ENCODE assay signal across 9 mouse cellular contexts in genomic region chr12:70131042-70131675, GRCm38 (mm10). TPM values are rescaled to one million over a fixed set of nuclear protein-coding genes. Genes with fewer than 3 reads are reported as not detected.
DNase-seq lines count a peak whose midpoint lies in the region; ATAC-seq lines count a peak whose summit lies in the region.
"Had no signal": no experiment of that assay in that cellular context is flagged by ENCODE, and none has a peak within 500 bp of the region (broad histone marks: within the 10 kb centered on the region; RNA-seq: fewer than 3 reads in every experiment).

No protein-coding gene starts in this region.

- H3K36me3 ChIP-seq in liver, embryonic 13.5 days, result no peaks in the 10 kb centered on the region
- no peaks in the 10 kb centered on the region for H3K36me3 ChIP-seq in forebrain, embryonic 16.5 days (ENCODE audit: control insufficient read depth, insufficient read depth)
- no peaks in the 10 kb centered on the region for H3K36me3 ChIP-seq in stomach, embryonic 16.5 days (ENCODE audit: control insufficient read depth, insufficient read depth, low read length)

- H3K4me3 ChIP-seq in liver, embryonic 13.5 days (replicated peaks), result no peak overlapping the region
- H3K4me3 ChIP-seq in forebrain, embryonic 16.5 days (replicated peaks; ENCODE audit: low read length), result peak overlapping the region; percentile 13
- H3K4me3 ChIP-seq in stomach, embryonic 16.5 days (replicated peaks; ENCODE audit: low read length), result peak overlapping the region; percentile 26

- no peak for ATAC-seq in liver, embryonic 13.5 days (ENCODE audit: low read depth)
- ATAC-seq in forebrain, embryonic 16.5 days, result peak; percentile 63
- no peak for ATAC-seq in stomach, embryonic 16.5 days (ENCODE audit: insufficient read depth, low FRiP score)

- no peak for DNase-seq in liver, embryonic 13.5 days
- DNase-seq in liver, result no peak
- peak; percentile 35 for DNase-seq in cerebellum, adult 9-11 months
- DNase-seq in left cerebral cortex, postnatal 36 days (ENCODE audit: low spot score in 2 of 2), result peak; percentile 41 to 44
- no peak for DNase-seq in Muller cell, postnatal 12 days (ENCODE audit: inconsistent ontology term)

- no peaks in the 10 kb centered on the region for H3K9me3 ChIP-seq in liver, embryonic 13.5 days (replicated peaks)
- no peaks in the 10 kb centered on the region for H3K9me3 ChIP-seq in forebrain, embryonic 16.5 days (ENCODE audit: control insufficient read depth, low read length)
- no peaks in the 10 kb centered on the region for H3K9me3 ChIP-seq in stomach, embryonic 16.5 days (replicated peaks; ENCODE audit: control insufficient read depth, low read length)

- H3K4me1 ChIP-seq in liver, embryonic 13.5 days (replicated peaks), result no peaks in the 10 kb centered on the region
- H3K4me1 ChIP-seq in forebrain, embryonic 16.5 days (replicated peaks; ENCODE audit: control insufficient read depth, insufficient read depth, low read length), result peaks cover 6% of the 10 kb centered on the region
- H3K4me1 ChIP-seq in stomach, embryonic 16.5 days (ENCODE audit: control insufficient read depth, insufficient read depth, low read length), result 0 out of 2 replicates have a peak, but pooled peaks cover 3% of the 10 kb centered on the region

- 55% methylated on average over 20 of the region's 20 CpGs for WGBS in liver, embryonic 13.5 days (ENCODE audit: insufficient replicate concordance)
- 28% methylated on average over 20 of the region's 20 CpGs for WGBS in forebrain, embryonic 16.5 days
- 36% methylated on average over 20 of the region's 20 CpGs for WGBS in stomach, embryonic 16.5 days

- H3K4me2 ChIP-seq in liver, embryonic 13.5 days, result peak overlapping the region; percentile 12; the same call in 1 of the 2 replicates
- peak overlapping the region; percentile 42 for H3K4me2 ChIP-seq in forebrain, embryonic 16.5 days (ENCODE audit: low read length)
- H3K4me2 ChIP-seq in stomach, embryonic 16.5 days (ENCODE audit: low read depth, low read length), result peak overlapping the region; percentile 50

- peaks cover 3% of the 10 kb centered on the region; the same call in 1 of the 2 replicates for H3K27me3 ChIP-seq in liver, embryonic 13.5 days
- H3K27me3 ChIP-seq in forebrain, embryonic 16.5 days (replicated peaks; ENCODE audit: control insufficient read depth, insufficient read depth, low read length), result no peaks in the 10 kb centered on the region
- no peaks in the 10 kb centered on the region for H3K27me3 ChIP-seq in stomach, embryonic 16.5 days (ENCODE audit: control insufficient read depth, insufficient read depth, low read length)

- intact Hi-C loops in left cerebral cortex, postnatal 36 days (cut with DNase I), result no loop called here

- no peak overlapping the region for H3K27ac ChIP-seq in liver, embryonic 13.5 days
- peak overlapping the region; percentile 73 for H3K27ac ChIP-seq in forebrain, embryonic 16.5 days (ENCODE audit: low read length)
- H3K27ac ChIP-seq in stomach, embryonic 16.5 days (ENCODE audit: low read length), result no peak overlapping the region

- no peak overlapping the region for H3K9ac ChIP-seq in liver, embryonic 13.5 days
- peak overlapping the region; percentile 22 for H3K9ac ChIP-seq in forebrain, embryonic 16.5 days (replicated peaks; ENCODE audit: low read depth, low read length)
- H3K9ac ChIP-seq in stomach, embryonic 16.5 days (ENCODE audit: low read length), result peak overlapping the region; percentile 9

RNA-seq across cellular contexts. Expression of gene Nin, which starts 17.6 kb away (rescaled TPM):
- polyA plus RNA-seq in liver, embryonic 13.5 days (2015; fragmentation: Nextera tagmentation; extraction: Ambion mirVana), result 2.2 and 2.6 TPM in 2 replicates
- polyA plus RNA-seq in forebrain, embryonic 16.5 days (2015; fragmentation: Nextera tagmentation; extraction: Ambion mirVana), result 40.2 and 45.3 TPM in 2 replicates
- total RNA-seq in left cerebral cortex, postnatal 36 days (2021), result 10 to 100 TPM; 54.4 to 72.2 TPM
- 10.0 and 10.7 TPM in 2 replicates for polyA plus RNA-seq in stomach, embryonic 16.5 days (2015; fragmentation: Nextera tagmentation; extraction: Ambion mirVana)

RNA-seq across cellular contexts. Expression of gene Abhd12b, which starts 22.8 kb away (rescaled TPM):
- not detected in 2 replicates for polyA plus RNA-seq in liver, embryonic 13.5 days (2015; fragmentation: Nextera tagmentation; extraction: Ambion mirVana)
- polyA plus RNA-seq in forebrain, embryonic 16.5 days (2015; fragmentation: Nextera tagmentation; extraction: Ambion mirVana), result not detected in 2 replicates
- total RNA-seq in left cerebral cortex, postnatal 36 days (2021), result under 1 TPM; 0.10 to 0.29 TPM
- polyA plus RNA-seq in stomach, embryonic 16.5 days (2015; fragmentation: Nextera tagmentation; extraction: Ambion mirVana), result 0.14 TPM in 1 of 2 replicates, not detected in the other
- polyA plus RNA-seq: large intestine, adult 2 months; spleen, adult 2 months had no signal

Comparison
In these comparisons a context has a peak if more than half of its experiments do, and no peak if none do; other contexts are left out.
1. DNase-seq: peak in cerebellum, adult 9-11 months (single experiment) and left cerebral cortex, postnatal 36 days (2 of 2); none in liver, embryonic 13.5 days (single experiment), liver (single experiment) and Muller cell, postnatal 12 days (single experiment).
2. Peak in every context shown above with its lines, with median percentiles within 50 percentile points of each other: H3K4me2 ChIP-seq.